Mouse (Mus musculus) embryonic fibroblast, embryonic 13.5 days (primary cell): ENCODE data around the gene Prdm1. TPM values are rescaled to one million over a fixed set of nuclear protein-coding genes. Genes with fewer than 3 reads are reported as not detected.

Source experiments
- H3K27ac ChIP-seq: 2 replicates; pipeline ENCODE4 v1.5.1; 2012; ENCODE audit warnings: low read length, control low read depth, inconsistent platforms; ENCODE audit not compliant: insufficient read depth
- H3K4me1 ChIP-seq: 2 replicates; pipeline ENCODE4 v1.6.1; 2011; ENCODE audit warnings: low read length; ENCODE audit not compliant: control insufficient read depth, insufficient read depth
- H3K4me3 ChIP-seq: 2 replicates; pipeline ENCODE4 v1.5.1; 2011; ENCODE audit warnings: mild to moderate bottlenecking, control low read depth, low read length; ENCODE audit not compliant: insufficient read depth
- CTCF ChIP-seq: IDR thresholded peaks from 2 replicates; pipeline ENCODE4 v1.5.1; 2011; ENCODE audit warnings: mild to moderate bottlenecking, control low read depth, low read length, moderate library complexity, borderline replicate concordance; ENCODE audit not compliant: insufficient read depth
- POLR2A ChIP-seq: IDR thresholded peaks from 2 replicates; pipeline ENCODE4 v1.6.1; 2011; ENCODE audit warnings: low read depth, mild to moderate bottlenecking, control low read depth, low read length, moderate library complexity
- polyA plus RNA-seq: library from polyadenylated mRNA; stranded (reverse); fragments of >200 nt; gene quantifications from 2 replicates; pipeline ENCODE4 v1.2.4, GENCODE M21; 2011; ENCODE audit warnings: low read depth; ENCODE audit not compliant: missing spikeins, insufficient read length

Prdm1 gene
- polyA plus RNA-seq, 1 experiment = 2.8 TPM

DNA sequence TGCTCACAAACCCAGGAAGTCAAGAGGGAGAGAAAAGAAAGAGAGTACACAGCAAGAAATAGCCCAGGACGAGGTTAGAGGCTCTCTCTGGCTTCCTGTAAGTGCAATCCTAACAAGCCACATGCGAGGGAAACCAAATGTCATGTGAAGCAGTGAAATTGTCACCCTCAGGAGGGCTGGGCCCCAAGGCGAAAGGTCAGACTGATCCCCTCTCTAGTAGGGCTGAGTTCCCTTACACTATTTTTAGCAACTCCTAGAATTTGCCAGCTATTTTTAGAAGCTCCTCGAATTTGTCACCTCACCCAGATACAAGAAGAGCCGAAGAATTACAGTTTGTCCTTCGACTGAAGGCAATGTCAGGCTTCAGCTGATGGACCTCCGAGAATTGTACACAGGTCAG lies 124.9 kb downstream of the Prdm1 start:
- Histone ChIP-seq H3K4me3 (no peak overlapping the region), H3K4me1 (no peaks in the 10 kb centered on the region), H3K27ac (no peak overlapping the region)
- TF ChIP-seq CTCF (no peak), POLR2A (no peak)

DNA sequence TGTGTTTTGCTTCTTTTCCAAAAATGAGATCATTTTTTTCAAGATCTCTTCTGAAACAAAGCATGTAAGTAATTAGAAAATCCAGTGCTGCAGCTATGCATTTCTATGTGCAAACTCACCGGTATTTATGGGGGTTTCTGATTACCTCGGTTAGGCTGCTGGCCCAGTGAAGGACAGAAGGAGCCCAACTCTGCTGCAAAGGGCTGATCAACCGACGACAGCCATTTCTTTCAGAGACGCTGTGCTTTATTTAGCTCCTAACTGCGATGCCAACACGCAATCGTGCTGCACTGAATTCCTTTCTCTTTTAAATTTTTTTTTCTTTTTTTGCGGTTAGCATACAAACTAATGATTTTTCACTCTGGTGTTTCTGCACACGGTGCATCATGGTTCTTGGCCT lies 126.7 kb downstream of the Prdm1 start:
- Histone ChIP-seq H3K4me1 (no peaks in the 10 kb centered on the region), H3K27ac (no peak overlapping the region), H3K4me3 (no peak overlapping the region)
- TF ChIP-seq POLR2A (no peak), CTCF (no peak)

DNA sequence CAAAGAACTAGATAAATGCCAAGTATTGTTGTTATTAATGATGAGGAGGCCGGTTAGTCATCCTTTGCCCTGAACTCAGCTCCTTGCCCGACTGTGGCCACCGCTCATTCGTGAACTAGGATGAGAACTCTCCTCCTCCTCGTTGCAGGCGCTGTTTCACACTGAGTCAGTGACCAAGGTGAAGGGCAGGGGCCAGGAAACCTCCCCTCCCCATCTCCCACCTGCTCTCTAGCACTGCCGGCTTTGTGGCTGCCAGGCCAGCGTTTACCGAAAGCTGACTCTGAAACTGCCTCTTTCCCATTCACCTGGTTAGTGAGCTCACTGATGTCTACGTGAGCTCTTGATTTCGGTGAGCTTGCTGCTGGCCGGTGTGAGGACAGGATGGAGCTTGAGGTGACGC lies 127.7 kb downstream of the Prdm1 start:
- Histone ChIP-seq H3K4me3 (no peak overlapping the region), H3K4me1 (no peaks in the 10 kb centered on the region), H3K27ac (no peak overlapping the region)
- TF ChIP-seq POLR2A (no peak), CTCF (no peak)

GRCm38 (mm10) chr10:44400119-44400518 lies 128.2 kb downstream of the Prdm1 start:
- Histone ChIP-seq H3K4me3 (no peak overlapping the region), H3K27ac (no peak overlapping the region), H3K4me1 (no peaks in the 10 kb centered on the region)
- no peak for TF ChIP-seq CTCF
- TF ChIP-seq POLR2A = no peak

DNA sequence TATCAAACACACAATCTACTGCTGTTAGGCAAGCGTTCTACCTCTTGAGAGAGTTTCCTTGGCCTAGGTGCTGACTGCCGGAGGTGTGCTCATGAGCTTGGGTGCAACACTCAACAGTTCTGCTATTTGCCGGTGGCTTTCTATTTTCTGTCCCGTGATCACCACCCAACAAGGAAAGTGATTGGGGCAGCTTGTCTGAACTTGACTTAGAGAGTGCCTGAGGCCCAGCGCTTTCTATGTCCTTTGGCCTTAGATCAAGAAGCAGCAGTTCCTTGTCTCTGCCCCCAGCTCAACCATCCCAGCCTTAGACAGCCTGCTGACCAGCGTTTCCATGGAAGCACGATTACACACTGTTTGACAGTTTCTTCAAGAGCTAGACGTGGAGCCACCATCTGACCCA lies 135.4 kb downstream of the Prdm1 start:
- no peaks in the 10 kb centered on the region for H3K4me1 ChIP-seq
- TF ChIP-seq POLR2A = no peak
- TF ChIP-seq CTCF = no peak
- H3K27ac ChIP-seq = no peak overlapping the region
- no peak overlapping the region for H3K4me3 ChIP-seq

GRCm38 (mm10) chr10:44391509-44392290 lies 136.6 kb downstream of the Prdm1 start:
- no peak overlapping the region for H3K27ac ChIP-seq
- TF ChIP-seq CTCF (no peak), POLR2A (no peak)
- no peaks in the 10 kb centered on the region for H3K4me1 ChIP-seq
- H3K4me3 ChIP-seq = no peak overlapping the region

GRCm38 (mm10) chr10:44390286-44390685 lies 138.0 kb downstream of the Prdm1 start:
- TF ChIP-seq CTCF (no peak), POLR2A (no peak)
- Histone ChIP-seq H3K4me1 (no peaks in the 10 kb centered on the region), H3K27ac (no peak overlapping the region), H3K4me3 (no peak overlapping the region)

DNA sequence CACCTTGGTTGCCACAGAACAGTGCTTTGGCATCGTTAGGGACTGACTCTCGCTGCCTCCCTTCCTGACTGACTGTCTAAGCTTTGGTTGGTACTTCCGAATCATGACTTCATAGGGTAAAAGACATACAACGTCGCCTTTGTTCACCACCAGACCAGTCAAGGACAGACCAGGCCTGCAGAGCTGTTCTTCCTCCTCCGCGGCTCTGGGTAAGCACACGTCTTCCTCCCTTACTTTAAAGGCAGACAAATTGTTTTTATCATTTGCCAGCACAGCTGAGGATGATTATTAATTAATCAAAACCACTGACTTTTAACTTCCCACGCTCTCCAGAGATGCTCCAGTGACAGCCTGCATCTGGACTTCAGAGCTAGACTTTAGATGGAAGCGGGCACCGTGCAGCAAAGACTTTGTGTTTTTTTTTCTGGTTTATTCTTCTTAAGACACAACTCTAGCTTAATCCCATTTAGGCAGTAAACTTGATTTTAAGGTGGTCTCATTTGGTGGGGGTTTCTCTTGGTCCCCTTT lies 139.5 kb downstream of the Prdm1 start:
- H3K4me1 ChIP-seq = no peaks in the 10 kb centered on the region
- H3K27ac ChIP-seq = no peak overlapping the region
- H3K4me3 ChIP-seq = no peak overlapping the region
- no peak for TF ChIP-seq POLR2A
- no peak for TF ChIP-seq CTCF
